Mouse (Mus musculus) embryo, embryonic 10 days (tissue): ENCODE measurements around the gene Smim17.
"Not testable (repeated sequence)": the region's sequence is repeated elsewhere in the genome, so short reads cannot be mapped to it uniquely, and the experiment has no call there.

ENCODE experiments used
- DNase-seq: peaks from one replicate; pipeline ENCODE4 v3.0.0-alpha.2; 2015; ENCODE audit warnings: low spot score

The Smim17 gene

GRCm38 (mm10) chr7:6415442-6415787, 16.9 kb downstream of the Smim17 start:
- DNase-seq = no peak

DNA sequence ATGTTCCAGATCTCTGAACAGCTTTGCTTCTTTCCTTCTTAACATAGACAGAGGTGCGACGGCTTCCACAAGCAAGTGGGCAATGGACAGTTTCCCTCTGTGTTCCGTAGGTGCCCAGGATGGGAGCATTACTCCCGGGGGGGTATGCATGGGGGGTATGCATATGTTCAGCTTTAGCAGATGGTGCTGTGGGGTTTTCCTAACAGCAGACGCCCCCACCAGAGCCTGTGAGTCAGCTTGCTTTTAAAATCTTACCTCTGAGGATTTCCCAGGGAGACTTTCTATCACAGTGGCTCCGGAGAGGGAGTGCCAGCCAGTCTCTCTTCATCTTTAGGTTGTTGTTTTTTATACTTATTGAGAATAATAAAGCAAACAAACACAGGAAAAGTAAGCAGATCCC, 21.4 kb downstream of the Smim17 start:
- no peak for DNase-seq

DNA sequence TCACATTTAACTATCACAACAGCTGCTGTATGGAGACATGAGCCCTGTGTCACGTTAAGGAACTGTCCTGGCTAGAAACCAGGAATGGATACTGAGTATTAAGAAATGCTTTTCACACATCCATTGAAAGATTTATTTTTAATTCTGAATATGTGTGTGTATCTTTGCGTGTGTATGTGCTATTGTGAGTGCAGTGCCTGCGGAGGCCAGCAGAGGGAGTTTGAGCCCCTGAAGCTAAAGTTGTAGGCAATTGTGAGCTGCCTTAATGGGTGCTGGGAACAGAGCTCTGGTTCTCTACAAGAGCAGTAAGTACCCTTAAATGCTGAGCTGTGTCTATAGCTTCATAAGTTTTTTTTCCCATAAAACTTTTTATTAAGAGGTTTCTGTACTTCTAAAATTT, 30.9 kb downstream of the Smim17 start:
- no peak for DNase-seq

- DNase-seq = peak; percentile 28
Measured at GRCm38 (mm10) chr7:6430342-6430741, 31.8 kb downstream of the Smim17 start.

DNA sequence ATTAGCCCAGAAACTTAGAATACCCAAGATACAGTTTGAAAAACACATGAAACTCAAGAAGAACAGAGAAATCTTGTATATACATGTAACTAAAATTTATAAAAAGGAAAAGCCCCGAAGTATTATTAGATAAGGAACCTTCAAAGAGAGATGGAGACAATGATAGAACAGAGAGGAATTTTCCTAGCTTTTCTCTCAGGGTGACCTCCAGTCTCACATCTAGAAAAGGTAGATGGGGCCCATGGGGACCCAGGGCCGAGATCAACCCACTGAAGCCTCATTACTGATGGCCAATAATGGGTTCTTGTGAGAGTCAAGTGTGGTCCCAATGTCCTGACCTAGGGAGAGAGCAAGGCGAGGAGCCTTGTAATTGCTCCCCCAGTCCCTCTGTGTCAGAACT, 39.9 kb downstream of the Smim17 start, which contains the start of gene Olfr1344:
Gene Olfr1344, plus strand, starts transcription at position 301 of the 400 bp plus-strand sequence.
- DNase-seq = no peak

GRCm38 (mm10) chr7:6441173-6441572, 42.7 kb downstream of the Smim17 start:
- no peak for DNase-seq

DNA sequence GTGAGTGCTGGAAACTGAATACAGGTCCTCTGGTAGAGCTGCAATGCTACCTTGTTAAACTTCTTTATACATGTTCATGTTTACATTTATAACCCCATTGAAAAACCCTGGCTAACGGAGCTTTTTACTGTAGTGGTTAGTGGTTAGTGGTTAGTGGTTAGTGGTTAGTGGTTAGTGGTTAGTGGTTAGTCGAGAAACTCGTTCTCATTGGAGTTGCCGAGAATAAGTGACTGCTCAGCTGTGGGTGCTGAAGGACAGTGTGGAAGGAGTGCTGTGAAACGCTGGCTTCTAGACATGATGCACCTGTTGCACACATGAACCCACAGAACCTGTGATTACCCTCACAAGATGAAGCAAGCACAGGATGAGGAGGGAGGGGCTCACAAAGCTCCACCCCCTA, 49.3 kb downstream of the Smim17 start:
- no peak for DNase-seq

GRCm38 (mm10) chr7:6455868-6456267, 57.4 kb downstream of the Smim17 start, which contains the start of gene Olfr1336:
Gene Olfr1336, plus strand, starts transcription at chr7:6456168.
- no peak for DNase-seq

- peak; percentile 55 for DNase-seq
Measured at GRCm38 (mm10) chr7:6456399-6456798, 57.9 kb downstream of the Smim17 start.

- no peak for DNase-seq
Measured at GRCm38 (mm10) chr7:6466951-6467350, 68.4 kb downstream of the Smim17 start, which contains the start of gene Olfr1346. Gene Olfr1346, plus strand, starts transcription at chr7:6467101.

GRCm38 (mm10) chr7:6477633-6478032, 79.1 kb downstream of the Smim17 start:
- not testable (repeated sequence) for DNase-seq
